Mouse (Mus musculus) ES-Bruce4 (cell line): ENCODE data around the gene Sipa1l1.

Experiments
- CTCF ChIP-seq: IDR thresholded peaks from one replicate; pipeline ENCODE4 v1.8.1; 2011; ENCODE audit warnings: low read depth, low read length
- POLR2A ChIP-seq: IDR thresholded peaks from one replicate; pipeline ENCODE4 v1.8.1; 2011; ENCODE audit warnings: low read length; ENCODE audit not compliant: insufficient read depth

- TF ChIP-seq CTCF (no peak), POLR2A (no peak)
These were observed 144.0 kb downstream of the Sipa1l1 start for GRCm38 (mm10) chr12:82313091-82313490.
